Mouse (Mus musculus) adrenal gland, adult 18-20 months (tissue): ENCODE measurements around the gene Zbtb24. TPM values are rescaled to one million over a fixed set of nuclear protein-coding genes. Genes with fewer than 3 reads are reported as not detected.
"Not testable (repeated sequence)": the region's sequence is repeated elsewhere in the genome, so short reads cannot be mapped to it uniquely, and the experiment has no call there.

Experiments
- DNase-seq, 2 experiments: peaks; one replicate each; pipeline ENCODE4 v3.0.0; 2021 to 2022; ENCODE audit warnings: low spot score in 2 of 2
- long read RNA-seq, 2 experiments: library from polyadenylated mRNA; stranded (forward); transcript quantifications; one replicate each; pipeline ENCODE4 v2.0.0; 2021
- total RNA-seq, 2 experiments: library from RNA; stranded (reverse); gene quantifications; 1 replicate in 1 of 2; 2 replicates in 1 of 2; pipeline ENCODE4 v1.2.3; 2021

The Zbtb24 gene
- total RNA-seq: 10 to 100 TPM; 17.0 to 20.3 TPM
- long read RNA-seq, experiment 1, transcript Zbtb24-201 (7 exons, 2,844 nt): major isoform, 8 of 17 reads
- long read RNA-seq, experiment 1, transcript Zbtb24-205 (2 exons, 2,476 nt): minor isoform, 5 of 17 reads
- long read RNA-seq, experiment 1, partial matches to known transcripts: 2 of 17 reads
- long read RNA-seq, experiment 1, other reads (novel, unspliced or antisense): 2 of 17 reads
- long read RNA-seq, experiment 2, transcript Zbtb24-201 (7 exons, 2,844 nt): major isoform, 34 of 44 reads
- long read RNA-seq, experiment 2, partial matches to known transcripts: 0 of 44 reads
- long read RNA-seq, experiment 2, other reads (novel, unspliced or antisense): 6 of 44 reads

- peak; percentile 95 for DNase-seq
Observed at GRCm38 (mm10) chr10:41450137-41450670, at the start of gene Zbtb24. Gene Zbtb24 (plus strand): TSS chr10:41450383.

GRCm38 (mm10) chr10:41401097-41401496, 49.1 kb upstream of the Zbtb24 start:
- no peak for DNase-seq

GRCm38 (mm10) chr10:41403364-41403763, 46.8 kb upstream of the Zbtb24 start:
- DNase-seq: no peak

- no peak for DNase-seq
Observed at GRCm38 (mm10) chr10:41403893-41404612, 46.1 kb upstream of the Zbtb24 start.

- DNase-seq: not testable (repeated sequence)
Observed at GRCm38 (mm10) chr10:41410176-41410575, 40.0 kb upstream of the Zbtb24 start.

GRCm38 (mm10) chr10:41410821-41411220, 39.4 kb upstream of the Zbtb24 start:
- not testable (repeated sequence) for DNase-seq

DNA sequence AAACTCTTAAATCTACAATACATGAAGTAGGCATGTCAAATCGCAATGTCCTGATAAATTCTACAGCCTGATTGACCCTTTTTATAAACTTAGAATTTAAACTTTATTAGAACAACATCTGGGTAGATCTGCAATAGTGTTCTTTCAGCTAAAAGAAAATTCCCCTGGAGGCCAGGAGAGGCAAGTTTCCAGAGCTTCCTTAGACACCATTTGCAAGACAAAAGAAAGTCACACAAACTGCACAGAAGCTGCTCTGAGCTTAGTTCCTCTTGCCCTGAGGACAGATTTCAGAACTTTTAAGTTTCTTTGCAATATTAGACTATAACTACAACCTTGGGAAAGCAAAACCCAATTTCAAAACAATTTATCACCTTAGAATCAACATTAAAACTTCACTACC, 36.7 kb upstream of the Zbtb24 start:
- not testable (repeated sequence) for DNase-seq

- not testable (repeated sequence) for DNase-seq
Observed at GRCm38 (mm10) chr10:41415368-41415767, 34.8 kb upstream of the Zbtb24 start.

DNA sequence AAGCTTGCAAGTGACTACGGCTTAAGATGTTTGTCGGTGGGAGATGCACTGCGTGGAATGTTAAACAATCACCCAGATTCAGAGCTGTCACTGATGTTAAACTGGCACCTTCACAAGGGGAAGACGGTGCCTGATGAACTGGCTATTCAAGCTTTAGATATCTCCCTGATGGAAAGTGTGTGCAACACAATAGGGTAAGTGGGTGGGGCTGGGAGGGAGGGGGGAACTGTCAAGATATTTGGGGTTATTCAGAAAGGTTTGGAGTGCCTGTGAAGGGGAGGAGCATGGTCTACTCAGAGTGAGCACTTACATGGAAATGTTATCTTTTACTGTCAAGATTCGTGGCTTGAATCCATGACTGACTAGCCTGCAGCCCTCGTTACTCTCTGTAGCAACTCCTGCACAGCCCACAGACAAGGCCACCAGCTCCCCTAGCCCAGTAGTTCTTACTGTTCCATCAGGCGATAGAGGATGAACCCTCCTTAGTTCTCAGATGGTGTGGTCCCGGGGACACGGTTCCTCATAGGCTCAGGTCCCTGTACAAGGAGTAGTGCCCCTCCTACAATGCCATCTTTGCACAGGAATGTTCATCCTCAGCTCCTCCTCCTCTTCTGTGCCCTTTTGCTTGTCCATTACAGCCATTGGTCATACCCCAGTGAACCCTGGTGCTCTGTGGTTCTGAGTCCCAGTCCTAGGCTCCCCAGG, 29.5 kb upstream of the Zbtb24 start:
- DNase-seq: no peak

GRCm38 (mm10) chr10:41423681-41424080, 26.5 kb upstream of the Zbtb24 start:
- no peak for DNase-seq

DNA sequence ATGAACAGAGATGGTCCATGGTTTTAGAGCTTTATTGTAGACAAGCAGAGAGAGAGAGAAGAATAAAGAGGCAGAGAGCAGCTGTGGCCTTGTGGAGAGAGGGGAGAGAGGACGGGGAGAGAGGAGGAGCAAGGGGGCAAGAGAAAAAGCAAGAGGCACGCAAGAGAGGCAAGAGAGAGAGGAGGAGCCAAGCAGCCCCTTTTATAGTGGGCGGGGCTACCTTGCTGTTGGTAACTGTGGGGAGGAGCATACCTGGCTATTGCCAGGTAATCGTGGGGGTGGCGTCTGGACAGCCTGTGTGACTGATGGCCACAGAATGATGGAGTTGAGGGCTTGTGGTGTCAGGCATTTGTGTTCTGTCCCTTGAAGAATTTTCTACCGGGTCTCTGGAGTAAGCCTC, 23.8 kb upstream of the Zbtb24 start:
- no peak for DNase-seq

DNA sequence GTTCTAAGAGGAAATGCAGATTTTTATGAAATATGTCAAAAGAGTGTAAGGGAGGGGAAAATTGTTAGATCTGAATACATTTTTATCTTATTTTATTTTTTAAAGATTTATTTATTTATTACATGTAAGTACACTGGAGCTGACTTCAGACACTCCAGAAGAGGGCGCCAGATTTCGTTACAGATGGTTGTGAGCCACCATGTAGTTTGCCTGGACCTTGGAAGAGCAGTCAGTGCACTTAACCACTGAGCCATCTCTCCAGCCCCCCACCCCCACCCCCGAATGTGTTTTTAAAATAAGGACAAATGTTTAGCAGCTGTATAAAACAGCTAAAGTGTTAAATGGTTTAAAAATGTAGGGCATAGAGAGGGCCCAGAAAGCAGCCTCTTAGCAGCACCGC, 15.6 kb upstream of the Zbtb24 start:
- DNase-seq: peak in 1 of 2 experiments; percentile 40

DNA sequence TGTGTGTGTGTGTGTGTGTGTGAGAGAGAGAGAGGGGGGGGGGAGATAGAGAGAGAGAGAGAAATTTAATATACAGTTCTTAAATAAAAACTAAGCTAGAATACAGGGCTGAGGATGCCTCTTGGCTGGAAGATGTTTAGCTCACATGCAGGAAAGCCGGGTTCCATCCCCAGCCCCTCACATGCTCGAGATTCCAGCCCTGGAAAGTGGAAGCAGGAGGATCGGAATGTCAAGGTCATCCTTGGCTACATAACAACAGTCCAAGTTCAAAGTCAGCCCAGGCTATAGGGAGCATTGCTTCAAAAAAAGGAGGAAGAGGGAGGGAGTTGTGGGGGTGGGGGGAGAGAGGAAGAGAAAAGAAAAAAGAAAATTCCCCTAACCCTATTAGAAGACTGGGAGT, 15.0 kb upstream of the Zbtb24 start:
- no peak for DNase-seq

- no peak for DNase-seq
Observed at GRCm38 (mm10) chr10:41448216-41448615, 2.0 kb upstream of the Zbtb24 start.

GRCm38 (mm10) chr10:41449684-41450083, 499 bp upstream of the Zbtb24 start:
- DNase-seq: no peak

- DNase-seq: no peak
Observed at GRCm38 (mm10) chr10:41450780-41451522, 768 bp downstream of the Zbtb24 start.

- DNase-seq: no peak
Observed at GRCm38 (mm10) chr10:41451656-41452055, 1.5 kb downstream of the Zbtb24 start.

DNA sequence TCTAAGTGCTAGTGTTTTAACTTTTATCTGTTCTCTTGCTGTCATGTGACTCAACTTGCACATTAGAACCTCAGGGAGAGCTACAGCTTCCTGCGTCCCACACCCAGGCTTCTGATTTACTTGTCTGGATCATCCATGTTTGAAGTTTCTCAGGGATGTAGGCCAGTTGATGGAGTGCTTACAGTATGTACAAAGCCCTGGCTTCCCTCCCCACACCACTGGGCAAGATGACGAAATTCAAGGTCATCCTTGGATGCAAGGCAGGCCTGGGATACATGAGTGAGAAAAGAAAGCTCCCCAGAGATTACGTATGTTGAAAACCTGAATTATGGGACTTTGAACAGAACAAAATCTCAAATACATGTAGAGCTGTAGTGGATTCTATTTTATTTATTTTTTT, 2.6 kb downstream of the Zbtb24 start:
- DNase-seq: no peak

DNA sequence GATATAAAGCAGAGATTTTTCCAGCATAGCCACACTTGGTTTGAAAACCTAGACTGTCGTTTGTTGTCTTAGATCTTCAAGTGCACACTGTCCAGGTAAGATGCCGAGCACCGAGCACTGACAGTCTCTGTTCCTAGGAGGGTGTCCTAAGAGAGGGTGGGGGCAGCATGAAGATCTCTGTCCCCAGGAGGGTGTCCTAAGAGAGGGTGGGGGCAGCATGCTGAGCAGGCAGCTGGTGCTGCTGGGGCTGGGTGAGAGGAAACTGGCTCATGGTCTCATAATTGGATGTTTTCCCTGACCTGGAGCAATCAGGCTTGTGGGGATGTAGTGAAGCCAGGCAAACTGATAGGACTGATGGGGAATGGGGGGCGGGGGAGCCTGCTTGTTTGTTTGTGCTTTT, 9.8 kb downstream of the Zbtb24 start:
- DNase-seq: no peak

- DNase-seq: no peak
Observed at GRCm38 (mm10) chr10:41460501-41460900, 10.3 kb downstream of the Zbtb24 start.
